Mouse (Mus musculus) adrenal gland, adult 10 weeks (tissue): ENCODE results near the gene Pprc1. TPM values are rescaled to one million over a fixed set of nuclear protein-coding genes. Genes with fewer than 3 reads are reported as not detected.

Experiments
- polyA plus RNA-seq: library from polyadenylated mRNA; stranded (reverse); fragments of 350-450 nt; fragmentation: Illumina TruSeq; extraction: RNeasy Lipid Tissue Mini Kit (QIAGEN cat#74804); gene quantifications from one replicate; pipeline ENCODE4 v1.2.3, GENCODE M21; 2014; ENCODE audit warnings: low read depth, low replicate concordance

The Pprc1 gene
- polyA plus RNA-seq: 9.4 TPM

DNA sequence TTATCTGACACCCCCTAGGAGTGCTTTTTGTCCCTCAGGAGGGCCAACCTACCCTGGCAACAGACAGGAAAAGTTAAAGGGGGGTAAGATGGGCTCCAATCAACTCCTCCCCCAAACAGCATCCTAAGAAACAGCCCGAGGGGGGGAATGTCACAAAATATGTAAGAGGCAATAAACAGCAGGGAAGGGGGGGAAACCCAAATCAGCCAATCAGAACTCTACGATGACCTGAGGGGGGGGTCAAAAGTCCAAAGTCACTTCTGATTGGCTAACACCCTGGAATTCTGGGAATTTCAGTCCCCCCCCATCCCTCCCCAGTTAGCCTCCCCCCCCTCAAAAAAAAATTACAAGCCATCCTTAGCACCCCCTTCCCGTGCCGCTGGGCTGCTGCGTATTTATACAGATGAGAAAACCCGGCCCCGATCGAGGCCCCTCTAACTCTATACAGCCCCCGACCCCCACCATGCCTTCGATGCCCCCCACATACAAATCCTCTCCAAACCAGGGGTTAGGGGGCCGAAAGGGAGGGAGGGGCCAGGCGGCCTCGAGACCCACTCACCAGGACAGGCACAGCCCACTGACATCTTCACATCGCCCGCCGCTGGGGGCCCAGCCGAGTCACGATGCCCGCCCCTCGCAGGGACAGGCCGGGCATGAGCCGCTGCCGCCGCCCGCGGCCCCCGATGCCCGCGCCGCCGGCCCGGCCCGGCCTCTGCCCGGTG, at the start of gene Pprc1:
Pprc1 (plus strand) TSS at position 616 of the 722 bp plus-strand sequence.

DNA sequence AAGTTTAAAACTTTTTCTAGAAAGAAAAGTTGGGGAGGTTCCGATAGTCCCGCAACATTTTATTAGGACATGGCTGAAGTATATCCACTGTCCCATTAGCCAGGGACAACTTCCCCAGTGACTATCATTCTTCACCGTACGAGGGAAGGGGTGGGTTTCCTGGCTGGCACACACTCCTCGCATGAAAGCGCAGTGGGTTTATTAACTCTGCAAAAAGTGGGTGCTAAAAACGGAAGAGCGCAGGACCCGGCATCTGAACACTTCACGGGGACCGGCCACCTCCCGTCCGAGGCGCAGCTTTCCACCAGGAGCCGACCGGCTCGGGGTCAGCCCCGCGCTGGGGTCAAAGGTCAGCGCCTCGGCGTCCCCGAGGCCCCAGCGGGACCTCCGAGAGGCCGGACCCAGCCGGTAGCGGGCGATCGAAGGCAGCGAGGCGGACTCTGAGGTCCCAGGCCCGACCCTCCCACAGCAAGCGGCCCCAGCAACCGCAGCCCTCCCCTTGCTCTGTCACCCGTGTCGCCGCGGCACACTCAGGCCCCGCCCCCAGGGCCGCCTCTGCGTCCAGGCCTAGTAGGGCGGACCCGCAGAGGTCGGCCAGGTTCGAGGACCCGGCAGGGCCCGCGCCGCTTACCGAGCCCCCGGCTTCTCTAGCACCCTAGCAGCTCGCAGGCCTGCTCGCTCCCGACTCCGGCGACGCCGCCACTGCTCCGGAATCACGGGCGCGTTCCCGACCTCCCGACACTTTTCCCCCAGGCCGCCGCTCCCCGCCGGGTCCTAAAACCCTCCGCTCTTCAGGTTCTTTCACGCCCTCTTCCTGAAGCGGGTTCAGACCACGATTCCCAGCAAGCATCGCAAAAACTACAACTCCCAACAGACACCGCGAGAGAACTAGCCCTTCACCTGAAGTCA, 46.6 kb upstream of the Pprc1 start, which contains the start of gene Armh3:
Armh3 (minus strand) TSS at position 704 of the 909 bp plus-strand sequence.

GRCm38 (mm10) chr19:46003371-46004226, 41.1 kb upstream of the Pprc1 start, which contains the start of gene Hps6:
TSS of gene Hps6 (plus strand) at chr19:46003508.

GRCm38 (mm10) chr19:46044993-46045695, 458 bp downstream of the Pprc1 start, which contains the start of gene Ldb1:
TSS of gene Ldb1 (minus strand) at chr19:46045214.

GRCm38 (mm10) chr19:46075616-46076607, 31.2 kb downstream of the Pprc1 start, which contains the start of gene Nolc1:
TSS of gene Nolc1 (plus strand) at chr19:46075863.

Other genes with a start within 250 kb of the Pprc1 start
- not detected for gene Kcnip2, start 228.8 kb upstream of the Pprc1 start, polyA plus RNA-seq
- 25.2 TPM for gene Armh3, start 46.4 kb upstream of the Pprc1 start, polyA plus RNA-seq
- 0.29 TPM for gene Hps6, start 41.4 kb upstream of the Pprc1 start, polyA plus RNA-seq
- 15.9 TPM for gene Ldb1, start 328 bp downstream of the Pprc1 start, polyA plus RNA-seq
- 16.6 TPM for gene Nolc1, start 31.0 kb downstream of the Pprc1 start, polyA plus RNA-seq
- gene Elovl3, start 87.0 kb downstream of the Pprc1 start, polyA plus RNA-seq: 15.9 TPM
- gene Pitx3, start 103.4 kb downstream of the Pprc1 start, polyA plus RNA-seq: not detected
- gene Gbf1, start 107.6 kb downstream of the Pprc1 start, polyA plus RNA-seq: 32.4 TPM